Comparison of ENCODE assay signal across 22 mouse cellular contexts in the genomic region with DNA sequence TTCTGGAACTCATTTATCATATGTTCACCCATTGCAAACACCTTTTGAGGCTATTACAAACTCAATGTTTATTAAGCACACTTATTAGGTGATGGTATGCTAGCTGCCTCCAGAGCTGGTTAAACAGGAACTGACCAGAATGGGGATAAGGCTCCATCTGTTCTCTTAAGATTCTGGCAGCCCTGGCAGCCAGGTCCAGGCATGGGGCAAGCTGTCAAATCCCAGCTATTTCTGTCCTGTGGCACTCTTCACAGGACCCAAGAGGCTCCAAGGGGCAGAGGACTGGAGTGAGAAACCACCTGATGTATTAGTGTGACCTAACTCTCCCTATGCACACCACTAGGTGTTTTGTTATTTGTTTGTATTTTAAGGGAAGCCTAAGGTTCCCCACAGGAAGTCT. TPM values are rescaled to one million over a fixed set of nuclear protein-coding genes. Genes with fewer than 3 reads are reported as not detected.
A peak's percentile ranks its signal among the peaks of the same experiment; 100 is the strongest.
DNase-seq lines count a peak whose midpoint lies in the region; ATAC-seq and TF ChIP-seq lines count a peak whose summit lies in the region.
"Had no signal": no experiment of that assay in that cellular context is flagged by ENCODE, and none has a peak within 500 bp of the region (broad histone marks: within the 10 kb centered on the region; RNA-seq: fewer than 3 reads in every experiment).

No protein-coding gene starts in this region.

- peak; percentile 24; the same call in 1 of the 2 replicates for ATAC-seq in limb, embryonic 15.5 days (ENCODE audit: insufficient number of reproducible peaks, low FRiP score, low TSS enrichment, low read depth)
- ATAC-seq: intestine, postnatal 0 days had no signal

- no peak for TF ChIP-seq CTCF in gastrocnemius, adult 2 months (IDR thresholded peaks at IDR 0.05)

- H3K4me1 ChIP-seq in limb, embryonic 15.5 days, result no peaks in the 10 kb centered on the region
- H3K4me1 ChIP-seq in limb, embryonic 10.5 days, result no peaks in the 10 kb centered on the region
- H3K4me1 ChIP-seq: hindbrain, embryonic 15.5 days; neural tube, embryonic 15.5 days had no signal

- no peak overlapping the region for H3K9ac ChIP-seq in limb, embryonic 15.5 days
- H3K9ac ChIP-seq: heart, embryonic 13.5 days; hindbrain, embryonic 15.5 days; limb, embryonic 12.5 days; liver, embryonic 14.5 days; neural tube, embryonic 15.5 days had no signal

- H3K27ac ChIP-seq in gastrocnemius, adult 2 months, result peak overlapping the region; percentile 9; the same call in 1 of the 2 replicates
- no peak overlapping the region for H3K27ac ChIP-seq in limb, embryonic 15.5 days
- H3K27ac ChIP-seq in limb, embryonic 10.5 days, result no peak overlapping the region
- H3K27ac ChIP-seq: heart, embryonic 13.5 days; hindbrain, embryonic 15.5 days; kidney, postnatal 0 days; layer of hippocampus, adult 2 months; limb, embryonic 12.5 days; liver, embryonic 14.5 days; neural tube, embryonic 15.5 days; stomach, postnatal 0 days had no signal

- no peak overlapping the region for H3K4me2 ChIP-seq in limb, embryonic 15.5 days
- H3K4me2 ChIP-seq: heart, embryonic 13.5 days; hindbrain, embryonic 15.5 days; limb, embryonic 12.5 days; neural tube, embryonic 15.5 days had no signal

- H3K9me3 ChIP-seq in limb, embryonic 15.5 days, result no peaks in the 10 kb centered on the region
- no peaks in the 10 kb centered on the region for H3K9me3 ChIP-seq in limb, embryonic 10.5 days (replicated peaks)
- H3K9me3 ChIP-seq: heart, embryonic 13.5 days; hindbrain, embryonic 15.5 days; limb, embryonic 12.5 days; neural tube, embryonic 15.5 days had no signal

- peak; percentile 50 for DNase-seq in gastrocnemius, adult 2 months
- DNase-seq in gastrocnemius, postnatal 36 days, result no peak
- DNase-seq in limb, embryonic 10.5 days (ENCODE audit: low spot score), result no peak
- DNase-seq in gastrocnemius, postnatal 25 days, result peak; percentile 10
- no peak for DNase-seq in urinary bladder, postnatal 25 days (ENCODE audit: low spot score)
- no peak for DNase-seq in adrenal gland, postnatal 14 days
- DNase-seq: adrenal gland, postnatal 10 days; midbrain, embryonic 14.5 days; right cerebral cortex, postnatal 25 days had no signal

- H3K27me3 ChIP-seq in limb, embryonic 15.5 days, result no peaks in the 10 kb centered on the region
- no peaks in the 10 kb centered on the region for H3K27me3 ChIP-seq in limb, embryonic 10.5 days (ENCODE audit: low read depth, poor library complexity, severe bottlenecking)
- H3K27me3 ChIP-seq: CH12.LX; heart, embryonic 13.5 days; hindbrain, embryonic 15.5 days; limb, embryonic 12.5 days; neural tube, embryonic 15.5 days had no signal

- H3K36me3 ChIP-seq in limb, embryonic 15.5 days, result no peaks in the 10 kb centered on the region
- H3K36me3 ChIP-seq in limb, embryonic 10.5 days, result no peaks in the 10 kb centered on the region
- H3K36me3 ChIP-seq: heart, embryonic 13.5 days; hindbrain, embryonic 15.5 days; limb, embryonic 12.5 days; neural tube, embryonic 15.5 days had no signal

- intact Hi-C loops in gastrocnemius, adult 2 months (cut with DNase I), result loop anchor here (2.0 kb wide), 1 partner anchor 43 kb away; no protein-coding TSS in a partner anchor
- intact Hi-C loops in gastrocnemius, postnatal 36 days (cut with DNase I), result no loop called here

- H3K4me3 ChIP-seq in gastrocnemius, adult 2 months, result no peak overlapping the region
- H3K4me3 ChIP-seq in limb, embryonic 15.5 days, result no peak overlapping the region
- no peak overlapping the region for H3K4me3 ChIP-seq in limb, embryonic 10.5 days
- H3K4me3 ChIP-seq: heart, embryonic 13.5 days; hindbrain, embryonic 15.5 days; layer of hippocampus, adult 2 months; limb, embryonic 12.5 days; myocyte; neural tube, embryonic 15.5 days had no signal

RNA-seq across cellular contexts. Expression of gene Tsen15, which starts 38.5 kb away (rescaled TPM):
- 10 to 100 TPM; 13.7 to 20.2 TPM for total RNA-seq in gastrocnemius, adult 2 months (2021)
- 10 to 100 TPM; 11.9 to 13.7 TPM for total RNA-seq in gastrocnemius, postnatal 36 days (2021)
- polyA plus RNA-seq in limb, embryonic 15.5 days (2015; fragmentation: Nextera tagmentation; extraction: Ambion mirVana), result 74.3 and 74.9 TPM in 2 replicates
- polyA plus RNA-seq in limb, embryonic 10.5 days (2016; fragmentation: Nextera tagmentation; extraction: Ambion mirVana), result 109 and 121 TPM in 2 replicates
- total RNA-seq in gastrocnemius, postnatal 25 days (2021), result 10 to 100 TPM; 13.2 to 15.3 TPM
- 24.2 and 25.6 TPM in 2 replicates for total RNA-seq in adrenal gland, postnatal 14 days (2021)

RNA-seq across cellular contexts. Expression of gene Colgalt2, which starts 51.7 kb away (rescaled TPM):
- 1 to 10 TPM; 1.6 to 2.5 TPM for total RNA-seq in gastrocnemius, adult 2 months (2021)
- total RNA-seq in gastrocnemius, postnatal 36 days (2021), result 1 to 10 TPM; 2.0 to 2.2 TPM
- polyA plus RNA-seq in limb, embryonic 15.5 days (2015; fragmentation: Nextera tagmentation; extraction: Ambion mirVana), result 8.0 and 8.4 TPM in 2 replicates
- polyA plus RNA-seq in limb, embryonic 10.5 days (2016; fragmentation: Nextera tagmentation; extraction: Ambion mirVana), result 1.0 and 1.4 TPM in 2 replicates
- 1 to 10 TPM; 1.6 to 2.1 TPM for total RNA-seq in gastrocnemius, postnatal 25 days (2021)
- 3.5 and 3.7 TPM in 2 replicates for total RNA-seq in adrenal gland, postnatal 14 days (2021)
- total RNA-seq: CH12.LX; megakaryocyte progenitor cell, adult 5-6 weeks had no signal
- polyA plus RNA-seq: myocyte had no signal

Comparison
In these comparisons a context has a peak if more than half of its experiments do, and no peak if none do; other contexts are left out.
1. DNase-seq: peak in gastrocnemius, adult 2 months (single experiment) and gastrocnemius, postnatal 25 days (single experiment); none in gastrocnemius, postnatal 36 days (0 of 2), limb, embryonic 10.5 days (single experiment), urinary bladder, postnatal 25 days (single experiment) and adrenal gland, postnatal 14 days (single experiment).